Mouse (Mus musculus) liver, embryonic 11.5 days (tissue): ENCODE results near the gene 1190005I06Rik. TPM values are rescaled to one million over a fixed set of nuclear protein-coding genes. Genes with fewer than 3 reads are reported as not detected.

ENCODE experiments used
- ATAC-seq: fragments of 200-750 bp; cut with Nextera tagmentation; replicated peaks from 2 replicates; pipeline ENCODE4 v1.8.0; 2017; ENCODE audit warnings: moderate number of reproducible peaks, mild to moderate bottlenecking, moderate TSS enrichment, moderate library complexity; ENCODE audit not compliant: low FRiP score
- DNase-seq: peaks from one replicate; pipeline ENCODE4 v3.0.0-alpha.2; 2017; ENCODE audit warnings: low spot score
- H3K27ac ChIP-seq: fragments of 300-500 bp; sonication (generic); 2 replicates; pipeline ENCODE4 v1.5.1; 2014; ENCODE audit warnings: mild to moderate bottlenecking, low read depth, low read length, control low read depth
- H3K27me3 ChIP-seq: fragments of 300-500 bp; sonication (generic); replicated peaks from 2 replicates; pipeline ENCODE4 v1.6.1; 2014; ENCODE audit warnings: low read length, mixed read lengths; ENCODE audit not compliant: control insufficient read depth, insufficient read depth
- H3K36me3 ChIP-seq: fragments of 300-500 bp; sonication (generic); 2 replicates; pipeline ENCODE4 v1.6.1; 2014; ENCODE audit warnings: mild to moderate bottlenecking, low read length, moderate library complexity, mixed read lengths; ENCODE audit not compliant: control insufficient read depth, insufficient read depth
- H3K4me1 ChIP-seq: fragments of 300-500 bp; sonication (generic); replicated peaks from 2 replicates; pipeline ENCODE4 v1.6.1; 2014; ENCODE audit warnings: low read length, mixed read lengths; ENCODE audit not compliant: control insufficient read depth, insufficient read depth
- H3K4me2 ChIP-seq: fragments of 300-500 bp; sonication (generic); 2 replicates; pipeline ENCODE4 v1.6.1; 2014; ENCODE audit warnings: mild to moderate bottlenecking, control low read depth, moderate library complexity
- H3K4me3 ChIP-seq: fragments of 300-500 bp; sonication (generic); 2 replicates; pipeline ENCODE4 v1.5.1; 2014; ENCODE audit warnings: low read depth, low read length, control low read depth
- H3K9ac ChIP-seq: fragments of 300-500 bp; sonication (generic); 2 replicates; pipeline ENCODE4 v1.6.1; 2014; ENCODE audit warnings: low read depth, low read length, control low read depth
- H3K9me3 ChIP-seq: fragments of 300-500 bp; sonication (generic); 2 replicates; pipeline ENCODE4 v1.6.1; 2016; ENCODE audit warnings: low read length, inconsistent platforms, mixed read lengths; ENCODE audit not compliant: control insufficient read depth
- WGBS: fragments of 180-500 bp; shearing (Covaris S2); extraction: QIAGEN DNeasy Blood & Tissue Kit; methylation state at CpG from one replicate; pipeline ENCODE4 v1.1.7; 2014; 5-methylcytosine and 5-hydroxymethylcytosine counted together
- polyA plus RNA-seq: library from polyadenylated mRNA; unstranded; fragments of >200 nt; fragmentation: Nextera tagmentation; extraction: Ambion mirVana; gene quantifications from 2 replicates; pipeline ENCODE4 v1.2.1, GENCODE M21; 2014

The 1190005I06Rik gene
- polyA plus RNA-seq = 1.6 and 4.1 TPM in 2 replicates

DNA sequence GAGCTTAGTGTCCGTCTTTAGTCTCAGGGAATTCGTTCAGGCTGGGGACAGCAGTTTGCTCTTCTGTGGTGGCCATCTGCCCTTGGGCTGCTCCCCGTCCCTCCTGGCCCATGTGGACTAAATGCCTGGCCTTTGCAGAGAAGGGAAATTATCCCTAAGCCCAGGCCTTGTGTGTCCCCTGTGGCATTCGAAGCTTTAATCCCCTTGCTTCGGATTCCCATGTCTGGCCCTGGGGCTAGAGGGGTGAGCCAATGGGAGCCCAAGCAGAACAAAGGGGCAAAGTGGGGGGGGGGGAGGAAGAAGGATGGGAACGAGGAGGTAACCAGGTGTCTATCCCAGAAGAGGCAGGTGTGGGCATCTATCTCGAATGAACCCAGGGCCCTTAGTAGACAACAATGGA, at the start of gene 1190005I06Rik:
Gene 1190005I06Rik, minus strand, starts transcription at position 101 of the 400 bp plus-strand sequence.
- no peak within 1 kb of the TSS for H3K4me3 ChIP-seq
- WGBS = 64% methylated on average over 7 of the region's 7 CpGs
- no peaks in the 10 kb centered on the region for H3K9me3 ChIP-seq
- no peaks in the 10 kb centered on the region for H3K4me1 ChIP-seq
- no peaks in the 10 kb centered on the region for H3K36me3 ChIP-seq
- H3K4me2 ChIP-seq = no peak within 1 kb of the TSS
- no peak within 1 kb of the TSS for H3K9ac ChIP-seq
- ATAC-seq = no peak
- no peak for DNase-seq
- no peaks in the 10 kb centered on the region for H3K27me3 ChIP-seq
- no peak within 1 kb of the TSS for H3K27ac ChIP-seq

DNA sequence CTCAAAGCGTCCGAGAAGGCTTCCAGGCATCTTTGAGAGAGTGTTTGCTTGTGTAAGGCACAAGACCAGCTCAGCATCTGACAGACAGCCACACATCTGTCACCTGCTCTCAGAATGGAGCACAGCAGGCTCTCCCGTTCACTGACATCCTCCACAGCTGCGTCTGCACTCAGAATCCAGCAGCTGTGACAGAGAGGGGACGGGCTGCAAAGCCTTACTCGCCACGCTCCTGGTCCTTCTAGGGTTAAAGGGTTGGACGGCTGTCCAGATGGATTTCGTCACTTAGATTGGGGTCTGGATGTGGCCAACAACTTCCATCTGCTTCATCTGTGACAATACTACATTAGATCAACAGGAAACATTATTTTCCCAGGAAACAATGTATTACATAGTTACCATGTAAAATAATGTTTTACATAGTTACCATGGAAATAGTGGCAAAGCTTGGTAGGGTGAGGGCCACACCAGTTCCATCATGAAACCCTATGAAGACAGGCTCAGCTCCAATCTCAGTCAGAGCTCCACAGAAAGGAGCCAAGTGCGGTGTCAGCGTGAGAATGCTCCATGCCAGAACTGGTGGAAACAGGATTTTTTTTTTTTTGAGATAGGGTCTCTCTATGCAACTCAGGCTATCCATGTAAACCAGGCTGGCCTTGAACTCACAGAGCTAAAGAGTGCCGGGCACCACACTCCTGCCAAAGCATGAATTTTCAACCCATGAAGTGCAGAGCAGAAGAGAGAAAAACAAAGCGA, 49.1 kb upstream of the 1190005I06Rik start:
- Histone ChIP-seq H3K4me1 (peaks cover 20% of the 10 kb centered on the region), H3K4me3 (no peak overlapping the region), H3K36me3 (no peaks in the 10 kb centered on the region), H3K9me3 (no peaks in the 10 kb centered on the region), H3K27me3 (no peaks in the 10 kb centered on the region), H3K4me2 (no peak overlapping the region), H3K9ac (no peak overlapping the region), H3K27ac (0 out of 2 replicates have a peak overlapping the region, but pooled peaks have one; percentile 2)
- WGBS = 61% methylated on average over 13 of the region's 13 CpGs
- ATAC-seq (no peak), DNase-seq (no peak)

DNA sequence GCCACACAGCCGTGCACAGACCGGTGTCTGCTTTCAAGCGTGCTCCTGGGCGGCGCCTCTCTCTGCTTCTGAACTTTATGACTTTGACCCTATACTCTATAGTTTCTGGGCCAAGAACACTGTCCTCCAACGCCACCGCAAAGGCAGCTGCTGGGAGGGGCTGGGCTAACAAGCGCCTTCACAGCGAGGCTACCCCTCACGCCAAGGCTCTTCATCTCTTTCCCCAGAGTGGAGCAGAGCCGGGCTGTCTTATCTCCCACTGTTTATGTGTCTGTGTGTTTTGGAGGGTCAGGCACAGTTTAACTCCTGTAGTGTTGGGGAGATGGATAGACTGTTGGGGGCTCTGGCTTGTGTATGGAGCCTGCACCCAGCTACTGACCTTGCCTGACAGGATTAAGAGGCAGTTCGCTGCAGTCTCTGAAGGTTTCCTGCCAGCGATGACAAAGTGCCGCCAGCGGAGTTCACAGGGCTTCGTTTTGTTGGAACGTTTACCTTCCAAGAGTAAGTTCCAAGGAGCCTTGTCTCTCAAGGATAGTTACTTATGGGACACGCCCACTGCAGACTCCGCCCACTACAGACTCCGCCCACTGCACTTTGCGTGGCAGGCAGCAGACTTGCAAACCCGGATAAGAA, 46.5 kb upstream of the 1190005I06Rik start:
- peak; percentile 62 for DNase-seq
- no peaks in the 10 kb centered on the region for H3K36me3 ChIP-seq
- peak overlapping the region; percentile 43; the same call in 1 of the 2 replicates for H3K27ac ChIP-seq
- ATAC-seq = peak; percentile 49
- no peak overlapping the region for H3K9ac ChIP-seq
- H3K4me2 ChIP-seq = peak overlapping the region; percentile 30; the same call in 1 of the 2 replicates
- H3K9me3 ChIP-seq = no peaks in the 10 kb centered on the region
- H3K4me1 ChIP-seq = peaks cover 20% of the 10 kb centered on the region
- no peak overlapping the region for H3K4me3 ChIP-seq
- 37% methylated on average over 22 of the region's 22 CpGs for WGBS
- no peaks in the 10 kb centered on the region; the same call in 1 of the 2 replicates for H3K27me3 ChIP-seq

DNA sequence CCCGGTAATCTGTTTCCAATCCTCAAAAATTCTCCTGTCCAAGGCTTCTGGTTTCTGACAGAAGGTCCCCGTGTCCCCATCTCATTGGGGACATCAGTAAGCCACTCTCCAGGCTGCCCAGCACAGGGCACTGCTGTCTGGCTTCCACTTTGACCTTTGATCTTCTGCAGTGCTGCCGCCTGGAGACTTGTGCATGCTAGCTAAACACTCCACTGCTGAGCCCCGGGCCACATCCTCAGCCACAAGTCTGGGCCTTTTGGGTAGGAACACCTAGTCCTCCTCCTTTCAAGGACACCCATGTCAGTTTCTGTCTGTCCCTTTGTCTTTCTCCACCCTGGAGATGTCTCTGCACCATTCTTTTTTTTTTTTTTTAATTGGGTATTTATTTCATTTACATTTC, 45.5 kb upstream of the 1190005I06Rik start:
- WGBS = 51% methylated on average over 4 of the region's 4 CpGs
- H3K9ac ChIP-seq = no peak overlapping the region
- H3K4me1 ChIP-seq = peaks cover 20% of the 10 kb centered on the region
- H3K4me3 ChIP-seq = no peak overlapping the region
- no peak for ATAC-seq
- H3K27me3 ChIP-seq = peaks cover 4% of the 10 kb centered on the region
- no peak overlapping the region for H3K4me2 ChIP-seq
- no peaks in the 10 kb centered on the region for H3K9me3 ChIP-seq
- no peak for DNase-seq
- H3K27ac ChIP-seq = no peak overlapping the region
- no peaks in the 10 kb centered on the region for H3K36me3 ChIP-seq

DNA sequence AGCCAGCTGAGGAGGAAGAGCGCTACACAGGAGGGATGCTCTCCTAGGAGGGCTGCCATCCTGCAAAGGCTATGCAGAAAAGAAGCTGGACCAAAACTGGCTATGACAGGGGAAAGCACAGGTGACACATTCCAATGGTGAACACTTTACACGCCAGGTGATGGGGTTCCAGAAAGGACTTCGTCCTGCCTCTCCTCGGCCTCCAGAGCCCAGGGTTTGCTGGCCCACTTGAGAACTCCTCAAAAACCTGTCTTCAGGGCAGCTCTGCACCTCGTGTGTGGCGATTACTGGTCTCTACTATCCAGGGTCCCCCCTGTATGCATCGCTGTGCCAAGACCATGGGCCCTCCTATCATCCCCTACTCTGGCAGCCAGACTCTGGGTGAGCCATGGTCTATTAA, 41.1 kb upstream of the 1190005I06Rik start:
- no peak for ATAC-seq
- no peak overlapping the region for H3K4me2 ChIP-seq
- no peaks in the 10 kb centered on the region for H3K9me3 ChIP-seq
- no peak overlapping the region for H3K27ac ChIP-seq
- H3K36me3 ChIP-seq = no peaks in the 10 kb centered on the region
- no peak overlapping the region for H3K9ac ChIP-seq
- WGBS = 83% methylated on average over 7 of the region's 7 CpGs
- no peak overlapping the region for H3K4me3 ChIP-seq
- H3K4me1 ChIP-seq = peaks cover 9% of the 10 kb centered on the region; the same call in 1 of the 2 replicates
- DNase-seq = no peak
- peaks cover 4% of the 10 kb centered on the region for H3K27me3 ChIP-seq

DNA sequence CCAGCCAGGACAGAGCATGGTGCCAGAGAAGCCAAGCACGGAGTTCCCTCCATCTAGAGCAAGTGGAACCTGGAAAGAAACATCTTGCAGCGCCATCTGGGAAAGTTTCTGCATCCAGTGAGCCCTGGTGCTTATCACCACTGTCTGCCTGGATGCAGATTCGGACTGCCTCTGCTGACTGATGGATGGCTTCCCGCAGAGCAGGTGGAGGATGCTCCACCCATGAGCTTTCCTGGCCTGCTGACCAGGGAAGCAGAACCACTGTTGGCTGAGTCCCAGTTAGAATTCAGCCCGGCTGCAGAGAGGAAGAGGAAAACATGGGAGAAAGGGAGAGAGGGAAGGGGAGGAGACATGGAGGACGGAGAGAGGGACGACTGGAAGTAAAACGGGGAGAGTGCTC, 40.4 kb upstream of the 1190005I06Rik start:
- Histone ChIP-seq H3K36me3 (no peaks in the 10 kb centered on the region), H3K4me1 (peaks cover 7% of the 10 kb centered on the region; the same call in 1 of the 2 replicates), H3K9me3 (no peaks in the 10 kb centered on the region), H3K27ac (no peak overlapping the region), H3K4me2 (no peak overlapping the region), H3K9ac (no peak overlapping the region), H3K4me3 (no peak overlapping the region), H3K27me3 (peaks cover 4% of the 10 kb centered on the region)
- no peak for ATAC-seq
- 64% methylated on average over 8 of the region's 8 CpGs for WGBS
- DNase-seq = no peak

DNA sequence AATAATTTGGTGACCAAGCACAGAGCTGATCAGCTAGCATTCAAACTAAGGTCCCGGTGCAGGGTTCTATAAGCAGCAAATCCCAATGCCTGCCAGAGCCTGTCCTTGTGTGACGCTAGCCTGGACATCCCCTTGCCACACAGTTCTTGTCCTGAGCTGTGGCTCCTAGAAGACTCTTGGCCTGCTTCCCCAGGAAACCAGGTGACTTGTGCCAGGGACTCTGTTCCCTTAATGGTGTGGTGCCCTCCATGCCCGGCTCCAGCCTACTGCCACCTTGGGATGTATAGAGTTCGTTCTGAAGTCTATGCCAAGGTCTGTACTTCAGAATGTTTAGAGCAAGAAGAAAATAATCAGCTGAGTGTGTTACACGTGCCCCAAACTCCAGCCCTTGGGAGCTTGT, 39.1 kb upstream of the 1190005I06Rik start:
- 71% methylated on average over 5 of the region's 5 CpGs for WGBS
- Histone ChIP-seq H3K9ac (no peak overlapping the region), H3K36me3 (no peaks in the 10 kb centered on the region), H3K4me1 (peaks cover 5% of the 10 kb centered on the region; the same call in 1 of the 2 replicates), H3K27me3 (peaks cover 4% of the 10 kb centered on the region), H3K9me3 (no peaks in the 10 kb centered on the region), H3K4me2 (no peak overlapping the region), H3K4me3 (no peak overlapping the region), H3K27ac (no peak overlapping the region)
- ATAC-seq = no peak
- no peak for DNase-seq

DNA sequence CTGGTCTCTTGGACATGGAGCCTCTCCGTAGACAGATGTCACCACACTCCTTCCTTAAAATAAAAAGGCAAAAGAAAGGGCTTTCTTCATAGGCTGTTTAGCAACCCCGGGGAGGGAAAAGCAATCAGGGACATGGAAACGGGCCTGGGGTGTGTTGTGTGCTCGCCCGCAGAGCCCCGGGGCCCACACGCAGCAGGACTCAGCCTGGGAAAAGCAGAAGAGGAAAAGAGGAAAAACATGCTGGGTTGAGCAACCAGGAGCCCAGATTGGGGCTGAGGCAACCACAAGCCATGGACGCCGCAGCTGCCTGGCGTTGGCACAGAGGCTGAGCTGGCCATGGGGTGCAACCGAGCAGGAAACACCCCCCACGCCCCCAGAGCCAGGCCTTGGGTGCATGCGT, 38.6 kb upstream of the 1190005I06Rik start:
- WGBS = 53% methylated on average over 13 of the region's 13 CpGs
- Histone ChIP-seq H3K9me3 (no peaks in the 10 kb centered on the region), H3K4me3 (no peak overlapping the region), H3K4me1 (peaks cover 5% of the 10 kb centered on the region; the same call in 1 of the 2 replicates), H3K27me3 (peaks cover 4% of the 10 kb centered on the region), H3K9ac (no peak overlapping the region), H3K27ac (no peak overlapping the region), H3K4me2 (no peak overlapping the region), H3K36me3 (no peaks in the 10 kb centered on the region)
- no peak for DNase-seq
- no peak for ATAC-seq
